Mouse (Mus musculus) cerebellum, adult 18-20 months (tissue): ENCODE data around the gene Prrc2b.

Experiments
- DNase-seq, 2 experiments: peaks; one replicate each; pipeline ENCODE4 v3.0.0; 2021

Prrc2b gene

DNA sequence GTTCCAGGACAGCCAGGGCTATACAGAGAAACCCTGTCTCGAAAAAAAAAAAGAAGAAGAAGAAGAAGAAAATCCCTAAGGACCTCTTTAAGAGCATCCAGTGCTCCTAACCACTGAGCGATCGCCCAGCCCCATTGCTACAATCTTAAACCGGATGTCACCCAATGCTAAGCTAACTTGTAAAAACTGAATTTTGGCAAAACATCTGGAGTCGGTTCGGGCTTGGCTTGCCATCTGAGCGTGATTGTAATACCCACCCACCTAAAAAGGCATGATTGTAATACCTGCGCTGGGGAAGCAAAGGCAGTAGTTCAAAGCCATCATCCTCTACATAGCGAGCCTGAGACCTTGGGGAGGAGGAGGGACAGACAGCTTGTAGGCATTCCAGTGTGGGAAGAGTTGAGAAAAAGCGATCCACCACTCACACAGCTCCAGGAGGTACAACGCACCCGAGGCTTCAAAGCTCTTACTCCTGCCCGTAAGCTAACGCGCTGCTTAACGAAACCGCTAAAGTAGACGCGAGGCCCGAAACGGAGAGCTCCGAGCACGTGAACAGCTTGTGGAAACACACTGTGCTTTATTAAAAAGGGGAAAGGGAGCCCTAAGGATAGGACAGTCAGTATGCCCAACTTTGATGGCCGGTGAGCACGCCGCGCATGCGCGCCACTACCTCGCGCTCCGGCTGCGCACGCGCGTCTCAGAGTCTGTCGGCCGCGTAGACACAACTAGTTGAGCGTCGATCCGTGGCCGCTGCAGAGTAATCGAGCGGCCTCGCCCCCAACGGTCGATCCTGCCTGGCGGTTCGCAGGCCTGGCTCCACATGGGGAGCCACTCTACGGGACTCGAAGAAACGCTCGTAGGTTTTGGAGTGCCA lies 85.2 kb downstream of the Prrc2b start, which contains the start of gene Pomt1:
Pomt1 (plus strand) TSS at position 705 of the 874 bp plus-strand sequence.
- peak; percentile 85 to 95 for DNase-seq

DNA sequence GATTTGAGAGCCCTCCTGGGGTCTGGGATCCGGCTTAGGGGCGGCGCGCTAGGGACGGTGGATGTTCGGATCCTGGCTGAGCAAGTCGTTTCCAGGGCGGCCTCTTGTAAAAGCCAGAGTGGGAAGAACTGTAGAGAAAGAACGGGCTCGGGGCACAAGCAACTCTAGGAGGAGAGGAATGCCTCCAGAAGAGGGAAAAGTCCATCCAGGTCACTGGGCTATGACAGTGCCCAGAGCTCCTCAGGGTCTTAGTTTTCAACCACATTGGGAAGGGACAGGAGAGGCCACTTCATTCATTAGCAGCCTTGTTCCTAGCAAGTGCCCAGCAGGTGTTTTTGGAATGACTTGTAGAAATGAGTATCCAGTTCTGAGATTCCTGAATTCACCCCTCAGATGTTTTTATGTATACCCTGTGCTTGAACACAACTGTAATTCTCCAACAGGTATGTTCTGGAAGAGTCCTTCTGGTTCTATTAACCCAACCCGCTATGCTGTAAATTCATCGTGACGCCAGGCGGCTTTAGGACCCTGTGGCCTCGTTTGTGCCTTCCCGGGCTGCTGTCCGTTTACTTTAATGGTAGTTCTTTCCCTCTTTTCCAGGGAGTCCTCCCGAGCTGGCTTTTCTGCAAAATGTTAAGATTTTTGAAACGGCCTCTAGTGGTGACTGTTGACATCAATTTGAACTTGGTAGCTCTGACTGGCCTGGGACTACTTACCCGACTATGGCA lies 86.0 kb downstream of the Prrc2b start:
- peak; percentile 68 to 74 for DNase-seq

DNA sequence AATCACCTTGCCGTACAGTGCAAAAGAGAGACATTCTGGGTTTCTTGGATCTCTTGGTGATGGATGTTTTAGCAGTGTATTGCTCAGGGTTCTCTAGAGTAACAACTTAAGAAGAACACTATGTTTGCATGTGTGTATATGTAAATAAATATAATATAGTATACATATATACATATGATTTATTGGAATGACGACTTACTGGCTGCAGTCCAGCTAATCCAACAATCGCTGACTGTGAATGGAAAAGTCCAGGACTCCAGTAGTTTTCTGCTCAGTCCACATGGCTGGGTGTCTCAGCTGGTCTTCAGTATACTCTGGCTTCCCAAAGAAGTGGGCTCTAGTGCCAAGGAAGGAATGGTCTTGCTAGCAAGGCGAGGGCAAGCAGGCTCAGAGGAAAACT lies 86.7 kb downstream of the Prrc2b start:
- no peak for DNase-seq

DNA sequence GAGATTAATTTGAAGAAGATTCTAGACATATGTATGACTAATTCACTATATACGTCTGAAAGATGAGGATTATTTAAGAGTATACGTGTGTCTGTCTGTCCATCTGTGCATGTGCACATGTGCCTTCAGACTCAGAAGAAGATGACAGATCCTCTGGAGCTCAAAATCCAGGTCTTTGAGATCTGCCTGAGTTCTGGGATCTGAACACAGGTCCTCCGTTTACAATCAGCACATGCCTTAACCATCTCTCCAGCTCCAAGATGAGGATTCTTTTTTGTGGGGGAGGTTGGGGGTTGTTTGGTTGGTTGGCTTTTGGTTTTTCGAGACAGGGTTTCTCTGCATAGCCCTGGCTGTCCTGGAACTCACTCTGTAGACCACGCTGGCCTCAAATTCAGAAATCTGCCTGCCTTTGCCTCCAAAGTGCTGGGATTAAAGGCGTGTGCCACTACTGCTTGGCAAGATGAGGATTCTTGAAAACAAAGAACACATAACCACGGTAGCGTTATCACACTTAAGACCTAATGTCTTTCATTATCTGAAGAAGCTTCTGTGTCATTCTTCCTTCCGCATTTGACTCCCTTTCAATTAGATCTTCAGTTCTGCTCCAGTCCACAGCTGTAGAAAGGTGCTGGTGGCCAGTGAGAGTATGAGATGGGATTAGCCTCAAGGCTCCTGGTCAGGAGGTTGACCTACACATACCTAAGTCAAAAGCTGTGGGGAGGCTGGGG lies 88.0 kb downstream of the Prrc2b start:
- no peak for DNase-seq

DNA sequence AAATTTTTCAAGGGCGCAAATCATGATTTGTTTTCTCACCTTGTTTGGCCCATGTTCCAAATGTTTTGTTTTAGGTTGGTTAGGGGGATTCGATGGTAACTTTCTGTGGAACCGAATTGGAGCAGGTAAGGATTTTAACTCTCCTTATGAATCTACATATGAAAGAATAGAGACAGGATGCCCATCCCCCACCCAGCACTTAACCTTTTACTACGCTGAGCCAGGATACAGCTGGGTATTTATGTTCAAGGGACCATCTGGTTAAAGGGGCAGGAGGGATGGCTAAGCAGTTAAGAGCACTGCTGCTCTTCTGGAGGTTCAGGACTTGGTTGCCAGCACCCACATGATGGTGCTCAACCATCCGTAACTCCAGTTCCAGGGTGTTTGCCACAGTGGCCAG lies 89.7 kb downstream of the Prrc2b start:
- DNase-seq: no peak

DNA sequence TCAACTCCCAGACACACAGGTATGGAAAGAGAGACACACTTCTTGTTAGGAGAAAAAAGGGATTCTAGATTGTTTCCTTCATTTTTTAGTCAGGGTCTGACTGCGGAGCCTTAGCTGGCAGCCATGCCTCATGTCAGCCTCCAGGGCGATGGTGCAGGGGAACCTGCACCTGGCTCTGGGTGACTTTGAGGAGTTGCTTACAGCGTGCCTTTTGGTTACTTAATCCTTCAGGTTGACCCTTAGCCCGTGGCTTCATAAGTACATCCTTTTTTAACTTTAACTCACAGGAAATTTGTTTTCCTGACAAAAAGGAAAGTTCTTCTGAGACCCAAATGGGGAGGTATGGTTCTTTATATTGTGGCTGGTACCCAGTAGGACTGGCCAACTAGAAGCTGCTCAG lies 92.1 kb downstream of the Prrc2b start:
- no peak for DNase-seq

DNA sequence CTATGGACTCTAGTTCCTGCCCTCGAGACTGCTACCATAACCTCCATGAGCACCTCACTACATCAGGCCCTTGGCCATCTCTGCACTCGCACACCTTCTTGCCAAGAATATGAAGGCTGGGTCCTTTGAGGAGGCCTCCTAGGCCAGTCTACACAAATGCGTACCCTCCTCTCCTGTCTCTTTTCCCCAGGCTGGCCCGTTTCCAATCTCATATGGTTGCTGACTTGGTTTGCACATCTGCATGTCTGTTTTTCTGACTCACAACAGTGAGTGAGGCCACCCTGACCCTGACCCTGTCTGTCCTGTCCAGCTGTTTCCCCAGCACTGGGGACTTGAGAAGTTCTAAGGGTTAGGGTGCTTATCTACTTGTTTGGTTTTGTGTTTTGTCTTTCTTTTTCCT lies 95.9 kb downstream of the Prrc2b start:
- no peak for DNase-seq

DNA sequence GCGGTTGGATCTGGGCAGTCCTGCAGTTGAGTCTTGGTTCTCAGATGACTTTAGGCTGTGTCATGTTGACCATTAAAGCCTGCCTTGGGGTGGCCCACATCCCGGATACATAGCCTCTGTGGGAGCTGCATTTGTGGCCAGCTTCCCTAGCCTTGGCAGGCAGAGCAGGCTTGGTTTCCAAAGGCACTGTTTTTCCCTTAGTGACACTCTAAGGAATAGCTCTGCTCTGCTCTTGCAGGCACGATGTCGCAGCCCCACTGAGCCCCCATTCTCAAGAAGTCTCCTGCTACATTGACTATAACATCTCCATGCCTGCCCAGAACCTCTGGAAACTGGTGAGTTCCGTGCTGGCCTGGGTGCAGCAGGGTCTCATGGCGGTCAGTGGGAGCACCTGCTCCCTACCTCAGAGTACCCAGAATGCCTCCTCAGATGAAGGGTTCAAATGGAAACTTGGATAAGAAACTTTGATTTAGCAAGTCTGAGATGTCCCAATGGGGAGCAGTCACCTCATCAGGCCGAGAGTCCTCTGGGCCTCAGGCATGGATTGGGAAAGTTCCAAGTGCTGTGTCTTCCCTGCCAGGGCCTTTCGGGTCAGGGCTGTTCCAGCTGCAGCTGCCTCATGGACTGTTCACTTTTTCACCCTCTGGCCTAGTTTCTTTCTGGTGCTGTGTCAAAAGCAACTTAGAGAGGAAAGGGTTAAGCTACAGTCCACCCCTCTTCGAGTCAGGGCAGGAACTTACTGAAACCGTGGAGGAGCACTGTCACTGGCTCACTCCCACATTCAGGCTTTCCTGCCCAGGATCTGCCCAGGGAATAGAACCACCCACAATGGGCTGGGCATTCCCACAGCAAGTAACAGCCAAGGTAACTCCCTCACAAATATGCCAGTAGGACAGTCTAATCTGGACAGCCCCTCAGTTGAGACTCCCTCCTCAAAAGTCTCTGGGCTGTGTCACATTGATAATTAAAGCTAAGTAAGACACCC lies 97.8 kb downstream of the Prrc2b start:
- DNase-seq: no peak

DNA sequence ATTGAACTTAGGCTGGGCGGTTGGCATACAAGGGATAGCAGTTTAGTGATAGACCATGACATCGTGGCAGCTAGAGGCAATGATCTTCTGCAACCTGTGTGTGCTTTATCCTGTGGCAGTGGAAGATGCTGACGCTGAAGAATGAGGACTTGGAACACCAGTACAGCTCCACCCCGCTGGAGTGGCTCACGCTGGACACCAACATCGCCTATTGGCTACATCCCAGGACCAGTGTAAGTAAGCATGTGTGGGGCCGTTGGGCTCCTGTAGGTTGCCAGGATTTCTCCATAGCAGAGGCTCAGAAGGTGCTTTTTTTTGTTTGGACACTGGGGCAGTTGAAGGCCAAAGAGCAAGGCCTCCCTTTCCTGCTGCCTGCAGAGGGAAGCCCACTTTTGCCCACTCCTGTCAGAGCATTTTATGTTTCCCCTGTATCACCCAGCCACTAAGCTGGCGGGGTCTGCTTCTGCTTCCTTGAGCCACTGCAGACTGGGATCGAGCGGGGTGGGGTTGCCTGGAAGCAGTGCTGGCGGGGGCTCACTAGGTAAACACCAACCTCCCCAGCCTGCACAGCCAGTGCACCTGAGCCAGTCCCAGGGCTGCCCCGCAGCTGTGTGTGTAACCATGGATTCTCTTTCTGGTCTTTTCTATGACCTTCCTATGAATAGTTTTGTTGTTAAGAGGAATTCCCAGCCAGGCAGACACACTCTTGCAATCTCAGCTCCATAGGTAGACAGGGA lies 101.1 kb downstream of the Prrc2b start:
- no peak for DNase-seq

DNA sequence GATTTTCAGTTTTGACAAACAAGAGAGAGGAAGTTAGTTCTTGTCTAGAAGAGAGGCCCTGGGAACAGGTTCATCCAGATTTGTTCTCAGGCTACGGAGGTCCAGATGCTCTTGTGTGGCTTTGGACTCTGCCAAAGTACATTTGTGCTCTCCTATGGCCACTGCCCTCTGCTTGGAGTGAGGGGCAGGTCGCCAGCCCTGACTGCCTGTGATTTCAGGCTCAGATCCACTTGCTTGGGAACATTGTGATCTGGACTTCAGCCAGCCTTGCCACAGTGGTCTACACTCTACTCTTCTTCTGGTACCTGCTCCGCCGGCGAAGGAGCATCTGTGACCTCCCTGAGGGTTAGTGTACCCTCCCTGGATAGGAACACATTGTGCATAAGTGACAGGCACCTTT lies 101.8 kb downstream of the Prrc2b start:
- DNase-seq: no peak

DNA sequence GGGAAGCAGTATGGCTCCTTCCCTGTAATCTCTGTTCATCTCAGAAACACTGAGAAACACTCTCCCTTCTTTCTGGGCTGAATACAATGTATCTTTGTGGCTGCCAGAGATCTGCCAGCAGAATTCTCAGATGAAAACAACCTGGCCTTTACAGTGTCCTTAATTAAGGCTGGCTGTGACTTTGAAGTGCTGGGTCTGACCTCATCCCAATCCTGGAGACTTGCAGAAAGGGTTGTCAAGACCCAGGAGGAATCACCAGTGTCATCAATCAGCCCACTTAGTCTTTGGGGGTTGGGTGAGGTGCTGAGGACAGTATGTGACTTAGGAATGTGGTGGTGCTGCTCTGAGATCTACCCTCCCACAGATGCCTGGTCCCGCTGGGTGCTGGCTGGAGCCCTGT lies 102.5 kb downstream of the Prrc2b start:
- DNase-seq: no peak

DNA sequence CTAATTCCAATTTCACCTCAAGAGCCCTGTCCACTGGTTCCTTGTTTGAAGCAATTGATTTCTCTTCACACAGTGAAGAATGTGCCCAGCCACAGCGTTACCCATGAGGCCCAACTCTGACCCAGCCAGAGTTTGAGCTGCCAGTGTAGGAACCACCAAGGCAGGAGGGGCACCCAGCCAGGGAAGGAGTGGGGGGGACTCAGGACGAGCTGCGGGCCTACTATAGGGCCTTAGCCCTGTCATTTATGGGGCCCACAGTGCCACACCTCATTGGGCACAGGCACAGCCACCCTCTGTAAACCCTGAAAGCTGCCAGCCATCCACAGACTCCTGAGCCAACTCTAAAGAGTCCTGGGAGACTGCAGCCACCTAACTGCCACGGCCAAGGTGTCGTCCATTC lies 103.7 kb downstream of the Prrc2b start:
- no peak for DNase-seq

DNA sequence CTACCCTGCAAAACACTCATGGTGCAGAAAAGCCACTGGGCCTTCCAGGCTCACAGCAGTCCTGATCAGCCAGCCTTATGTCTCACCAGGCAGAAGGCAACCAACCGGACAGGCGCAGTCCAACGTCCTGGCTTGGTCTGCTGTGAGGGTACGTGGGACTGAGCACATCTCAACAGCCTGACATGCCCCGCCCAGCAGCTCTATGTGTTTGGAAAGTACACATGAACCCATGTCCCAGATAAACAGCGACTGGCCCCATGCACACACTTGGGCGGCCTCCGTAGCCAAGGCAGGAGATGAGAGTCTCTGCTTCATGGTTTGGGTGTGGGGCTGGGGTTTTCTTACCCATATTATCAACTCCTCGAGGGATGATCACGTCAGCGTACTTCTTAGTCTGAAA lies 105.4 kb downstream of the Prrc2b start:
- DNase-seq: no peak

DNA sequence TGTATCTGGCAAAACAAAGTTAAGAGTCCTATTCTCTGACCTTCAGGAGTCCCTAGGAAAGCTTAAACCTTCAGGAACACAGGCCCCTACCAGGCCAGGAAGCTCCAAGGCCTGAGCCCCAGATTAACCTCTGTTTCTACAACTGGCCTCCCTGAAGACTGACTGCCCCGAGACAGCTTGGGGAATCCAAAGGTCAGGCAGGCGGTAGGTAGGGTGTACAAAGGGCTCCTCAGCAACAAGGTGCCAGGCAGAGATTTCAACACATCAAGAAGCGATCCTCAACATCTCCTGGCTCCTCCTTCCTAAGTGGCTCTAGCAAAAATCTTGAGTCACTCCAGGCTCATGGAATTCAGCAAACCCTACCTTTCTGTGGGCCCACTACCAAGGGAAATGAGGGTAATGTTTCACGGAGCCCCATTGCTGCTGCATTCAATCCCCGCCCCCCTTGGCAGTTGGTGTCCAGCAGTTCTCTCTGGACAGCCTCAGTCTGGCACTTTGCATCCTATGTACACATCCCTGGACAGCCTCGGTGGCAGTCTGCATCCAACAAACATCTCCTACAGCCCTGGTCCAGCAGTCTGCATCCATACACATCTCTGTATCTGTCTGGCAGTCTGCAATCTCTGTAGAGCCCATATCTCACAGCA lies 108.1 kb downstream of the Prrc2b start:
- DNase-seq: no peak

DNA sequence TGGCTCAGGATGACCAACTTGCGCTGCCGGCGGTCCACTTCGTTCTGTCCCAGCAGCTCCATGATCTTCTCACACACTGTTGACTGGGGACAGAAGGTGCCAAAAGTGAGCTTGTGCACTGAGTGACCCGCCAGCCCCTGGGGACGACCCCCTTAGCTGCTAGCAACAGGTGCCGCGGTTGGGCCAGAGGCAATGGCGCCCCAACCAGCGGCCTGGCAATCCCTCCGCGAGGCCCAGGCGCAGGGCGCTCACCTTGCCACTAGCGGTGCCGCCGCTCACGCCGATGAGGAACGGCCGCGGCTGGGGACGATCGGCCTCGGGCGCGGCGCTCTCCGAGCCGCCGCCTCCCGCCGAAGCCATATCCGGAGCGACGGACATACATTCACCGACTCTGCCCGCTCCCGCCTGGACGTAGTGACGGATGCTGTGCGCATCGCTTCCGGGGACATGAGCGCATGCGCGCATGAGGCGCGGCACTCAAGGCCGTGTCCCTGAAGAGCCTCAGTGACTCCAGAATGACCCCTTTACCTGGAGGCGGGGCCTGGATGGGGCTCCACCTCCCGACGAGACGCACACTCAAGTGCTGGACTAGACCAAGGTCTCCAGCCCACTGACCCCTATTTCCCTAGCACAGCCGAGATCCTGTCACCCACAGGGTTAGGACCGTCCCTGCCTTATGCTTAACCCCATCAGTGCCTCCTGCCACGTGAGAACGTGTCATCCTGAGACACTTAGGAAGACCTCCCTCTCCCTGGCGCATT lies 109.0 kb downstream of the Prrc2b start, which contains the start of gene Uck1:
Uck1 (minus strand) TSS at position 503 of the 761 bp plus-strand sequence.
- DNase-seq: peak; percentile 92

DNA sequence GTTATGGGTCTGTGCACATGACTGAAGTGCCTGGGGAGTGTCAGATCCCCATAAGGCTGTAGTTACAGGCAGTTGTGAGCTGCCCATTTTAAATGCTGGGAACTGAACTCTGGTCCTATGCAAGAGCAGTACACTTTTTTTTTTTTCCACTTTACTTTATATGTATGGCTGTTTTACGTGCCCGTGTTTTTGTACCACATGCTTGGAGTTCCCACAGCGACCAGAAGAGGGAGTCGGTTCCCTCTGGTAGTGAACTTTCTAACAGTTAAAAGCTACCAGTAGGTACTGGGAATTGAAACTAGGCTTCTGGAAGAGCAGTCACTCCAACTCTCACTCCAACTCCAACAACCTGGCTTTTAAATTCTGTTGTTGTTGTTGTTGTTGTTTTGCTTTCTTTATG lies 109.8 kb downstream of the Prrc2b start:
- DNase-seq: peak; percentile 55 to 58

DNA sequence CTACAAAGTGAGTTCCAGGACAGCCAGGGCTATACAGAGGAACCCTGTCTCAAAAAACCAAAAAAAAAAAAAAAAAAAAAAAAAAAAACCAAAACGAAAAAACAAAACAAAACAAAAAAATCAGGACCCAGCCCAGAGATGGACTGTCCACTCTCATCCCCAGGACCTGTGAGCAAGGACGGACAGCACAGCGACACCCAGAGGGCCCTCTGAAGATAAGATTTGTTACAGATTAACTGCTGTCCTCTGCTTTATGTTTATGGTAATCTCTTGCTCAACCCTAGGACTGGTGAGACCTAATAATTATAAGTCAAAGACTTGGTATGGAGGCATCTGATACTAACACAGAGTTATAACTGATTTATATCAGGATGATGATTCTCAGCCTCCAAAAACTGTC lies 124.9 kb downstream of the Prrc2b start:
- DNase-seq: no peak

DNA sequence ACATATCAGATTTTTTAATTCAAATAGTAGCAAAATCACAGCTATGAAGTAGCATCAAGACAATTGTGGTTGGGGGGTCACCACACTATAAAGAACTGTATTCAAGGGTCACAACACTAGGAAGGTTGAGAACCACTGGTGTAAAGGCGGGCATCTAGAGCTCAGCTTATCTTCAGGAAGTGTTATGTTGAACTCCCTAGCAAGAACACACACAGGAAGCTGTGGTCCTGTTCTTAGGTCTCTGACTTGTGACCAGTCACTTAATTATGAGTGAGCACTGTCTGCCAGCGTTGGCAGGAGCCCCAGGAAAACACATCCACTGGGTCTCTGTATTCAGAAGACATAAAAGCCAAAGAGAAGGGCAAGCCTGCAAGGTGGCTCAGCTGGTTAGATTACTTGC lies 131.4 kb downstream of the Prrc2b start:
- no peak for DNase-seq

DNA sequence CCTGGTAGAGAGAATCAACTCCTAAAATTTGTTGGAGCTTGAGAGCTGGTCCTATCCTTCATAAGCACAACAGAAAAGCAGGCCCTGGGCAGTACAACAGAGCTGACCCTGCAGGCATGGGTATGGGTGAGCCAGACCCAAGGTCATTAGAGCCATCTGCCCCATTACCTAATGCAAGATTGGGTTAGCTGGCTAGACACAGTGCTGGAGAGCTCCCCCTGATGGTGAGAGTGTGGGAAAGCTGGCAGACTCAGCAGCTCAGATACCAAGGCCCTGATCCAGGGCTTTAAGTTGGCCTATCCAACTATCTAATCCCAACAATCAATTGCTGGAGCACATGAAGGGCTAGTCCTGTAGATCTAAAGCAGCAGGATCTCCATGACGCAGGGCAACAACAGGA lies 131.8 kb downstream of the Prrc2b start:
- peak; percentile 62 to 66 for DNase-seq

DNA sequence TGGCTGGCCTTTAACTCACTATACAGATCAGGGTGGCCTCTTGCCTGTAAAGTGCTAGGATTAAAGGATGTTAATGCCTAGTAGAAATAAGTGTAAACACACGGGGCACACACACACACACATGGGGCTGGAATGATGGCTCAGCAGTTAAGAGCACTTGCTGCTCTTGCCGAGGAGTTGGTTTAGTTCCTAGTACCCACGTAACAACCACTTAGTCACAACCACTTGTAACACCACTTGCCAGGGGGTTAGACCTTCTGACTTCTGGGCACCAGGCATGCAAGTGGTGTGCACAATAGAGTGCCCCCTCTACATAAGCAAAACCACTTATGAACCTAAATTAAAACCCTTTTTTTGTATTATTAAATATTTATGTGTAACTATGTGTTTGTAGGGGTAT lies 133.1 kb downstream of the Prrc2b start:
- DNase-seq: no peak
